Mouse (Mus musculus) forebrain, embryonic 15.5 days (tissue): ENCODE results near the gene Rnf141. TPM values are rescaled to one million over a fixed set of nuclear protein-coding genes. Genes with fewer than 3 reads are reported as not detected.

Experiments used
- ATAC-seq: fragments of 200-750 bp; cut with Nextera tagmentation; replicated peaks from 2 replicates; pipeline ENCODE4 v1.8.0; 2017; ENCODE audit warnings: mild to moderate bottlenecking, moderate TSS enrichment, moderate library complexity
- H3K27ac ChIP-seq: fragments of 300-500 bp; sonication (generic); replicated peaks from 2 replicates; pipeline ENCODE4 v1.5.1; 2015; ENCODE audit warnings: mild to moderate bottlenecking, inconsistent platforms
- H3K27me3 ChIP-seq: fragments of 300-500 bp; sonication (generic); 2 replicates; pipeline ENCODE4 v1.6.1; 2015; ENCODE audit warnings: inconsistent platforms
- H3K36me3 ChIP-seq: fragments of 300-500 bp; sonication (generic); 2 replicates; pipeline ENCODE4 v1.6.1; 2015; ENCODE audit warnings: mild to moderate bottlenecking, inconsistent platforms
- H3K4me1 ChIP-seq: fragments of 300-500 bp; sonication (generic); 2 replicates; pipeline ENCODE4 v1.6.1; 2015; ENCODE audit warnings: inconsistent platforms
- H3K4me2 ChIP-seq: fragments of 300-500 bp; sonication (generic); replicated peaks from 2 replicates; pipeline ENCODE4 v1.6.1; 2015; ENCODE audit warnings: mild to moderate bottlenecking, inconsistent platforms
- H3K4me3 ChIP-seq: fragments of 300-500 bp; sonication (generic); 2 replicates; pipeline ENCODE4 v1.5.1; 2015; ENCODE audit warnings: mild to moderate bottlenecking, inconsistent platforms
- H3K9ac ChIP-seq: fragments of 300-500 bp; sonication (generic); replicated peaks from 2 replicates; pipeline ENCODE4 v1.6.1; 2015; ENCODE audit warnings: mild to moderate bottlenecking, inconsistent platforms
- H3K9me3 ChIP-seq: fragments of 300-500 bp; sonication (generic); 2 replicates; pipeline ENCODE4 v1.6.1; 2016; ENCODE audit warnings: inconsistent platforms
- WGBS: fragments of 180-500 bp; shearing (Covaris S2); methylation state at CpG from one replicate; pipeline ENCODE4 v1.1.7; 2015; ENCODE audit warnings: mixed read lengths; 5-methylcytosine and 5-hydroxymethylcytosine counted together
- polyA plus RNA-seq: library from polyadenylated mRNA; unstranded; fragments of >200 nt; fragmentation: Nextera tagmentation; extraction: Ambion mirVana; gene quantifications from 2 replicates; pipeline ENCODE4 v1.2.1, GENCODE M21; 2015

Gene Rnf141
- polyA plus RNA-seq, 1 experiment from 2014 or later = 41.1 TPM

- Histone ChIP-seq H3K4me2 (no peak overlapping the region), H3K9me3 (no peaks in the 10 kb centered on the region), H3K36me3 (no peaks in the 10 kb centered on the region), H3K27ac (no peak overlapping the region; the same call in 1 of the 2 replicates), H3K4me3 (no peak overlapping the region), H3K27me3 (no peaks in the 10 kb centered on the region), H3K9ac (no peak overlapping the region), H3K4me1 (peaks cover 4% of the 10 kb centered on the region; the same call in 1 of the 2 replicates)
- ATAC-seq = no peak
- WGBS = 66% methylated on average over 3 of the region's 3 CpGs
These were observed 35.3 kb downstream of the Rnf141 start for GRCm38 (mm10) chr7:110808962-110809361.

GRCm38 (mm10) chr7:110807460-110808030 is 36.7 kb downstream of the Rnf141 start:
- no peak overlapping the region for H3K9ac ChIP-seq

GRCm38 (mm10) chr7:110804266-110804665 is 40.0 kb downstream of the Rnf141 start:
- Histone ChIP-seq H3K4me3 (no peak overlapping the region), H3K4me2 (no peak overlapping the region), H3K9me3 (no peaks in the 10 kb centered on the region), H3K27me3 (no peaks in the 10 kb centered on the region), H3K27ac (no peak overlapping the region), H3K36me3 (no peaks in the 10 kb centered on the region), H3K9ac (no peak overlapping the region), H3K4me1 (peaks cover 4% of the 10 kb centered on the region; the same call in 1 of the 2 replicates)
- 73% methylated on average over 3 of the region's 3 CpGs for WGBS
- 0 out of 2 replicates have a peak, but pooled peaks have one; percentile 11 for ATAC-seq

More at GRCm38 (mm10) chr7:110807460-110808030, 36.7 kb downstream of the Rnf141 start:
- Histone ChIP-seq H3K9me3 (no peaks in the 10 kb centered on the region), H3K4me1 (peaks cover 4% of the 10 kb centered on the region; the same call in 1 of the 2 replicates), H3K4me3 (no peak overlapping the region), H3K4me2 (no peak overlapping the region), H3K27ac (no peak overlapping the region), H3K27me3 (no peaks in the 10 kb centered on the region), H3K36me3 (no peaks in the 10 kb centered on the region)
- ATAC-seq = no peak
- WGBS = 91% methylated on average over 13 of the region's 13 CpGs

GRCm38 (mm10) chr7:110803131-110803530 is 41.1 kb downstream of the Rnf141 start:
- no peaks in the 10 kb centered on the region for H3K27me3 ChIP-seq
- H3K4me3 ChIP-seq = no peak overlapping the region
- no peaks in the 10 kb centered on the region for H3K9me3 ChIP-seq
- H3K27ac ChIP-seq = no peak overlapping the region
- 92% methylated on average over 10 of the region's 10 CpGs for WGBS
- no peak overlapping the region for H3K9ac ChIP-seq
- H3K4me1 ChIP-seq = peaks cover 4% of the 10 kb centered on the region; the same call in 1 of the 2 replicates
- no peak for ATAC-seq
- no peak overlapping the region for H3K4me2 ChIP-seq
- no peaks in the 10 kb centered on the region for H3K36me3 ChIP-seq

- no peak overlapping the region for H3K27ac ChIP-seq
- H3K9me3 ChIP-seq = no peaks in the 10 kb centered on the region
- peak; percentile 72 for ATAC-seq
- no peak overlapping the region for H3K4me3 ChIP-seq
- no peaks in the 10 kb centered on the region for H3K36me3 ChIP-seq
- WGBS = under 1% methylated on average over 4 of the region's 4 CpGs
- H3K27me3 ChIP-seq = no peaks in the 10 kb centered on the region
- peaks cover 4% of the 10 kb centered on the region; the same call in 1 of the 2 replicates for H3K4me1 ChIP-seq
- no peak overlapping the region for H3K9ac ChIP-seq
- no peak overlapping the region for H3K4me2 ChIP-seq
These were observed 43.2 kb downstream of the Rnf141 start for GRCm38 (mm10) chr7:110801028-110801427.

- ATAC-seq = no peak
- Histone ChIP-seq H3K9me3 (no peaks in the 10 kb centered on the region), H3K4me3 (no peak overlapping the region), H3K4me2 (no peak overlapping the region), H3K27me3 (no peaks in the 10 kb centered on the region), H3K9ac (no peak overlapping the region), H3K4me1 (no peaks in the 10 kb centered on the region), H3K36me3 (no peaks in the 10 kb centered on the region), H3K27ac (no peak overlapping the region)
- WGBS = 90% methylated on average over 11 of the region's 11 CpGs
These were observed 46.4 kb downstream of the Rnf141 start for GRCm38 (mm10) chr7:110797722-110798409.

- H3K4me1 ChIP-seq = no peaks in the 10 kb centered on the region
- no peaks in the 10 kb centered on the region for H3K27me3 ChIP-seq
- no peak overlapping the region for H3K9ac ChIP-seq
- ATAC-seq = no peak
- 77% methylated on average over 12 of the region's 12 CpGs for WGBS
- H3K27ac ChIP-seq = no peak overlapping the region
- no peak overlapping the region for H3K4me3 ChIP-seq
- H3K9me3 ChIP-seq = no peaks in the 10 kb centered on the region
- H3K36me3 ChIP-seq = no peaks in the 10 kb centered on the region
- H3K4me2 ChIP-seq = no peak overlapping the region
These were observed 47.7 kb downstream of the Rnf141 start for GRCm38 (mm10) chr7:110796367-110797051.

GRCm38 (mm10) chr7:110794722-110795121 is 49.5 kb downstream of the Rnf141 start:
- Histone ChIP-seq H3K27ac (no peak overlapping the region), H3K9me3 (no peaks in the 10 kb centered on the region), H3K27me3 (no peaks in the 10 kb centered on the region), H3K4me3 (no peak overlapping the region), H3K4me2 (no peak overlapping the region), H3K4me1 (no peaks in the 10 kb centered on the region), H3K36me3 (no peaks in the 10 kb centered on the region), H3K9ac (no peak overlapping the region)
- WGBS = 74% methylated on average over 4 of the region's 4 CpGs
- ATAC-seq = no peak

- no peak overlapping the region for H3K27ac ChIP-seq
- H3K4me1 ChIP-seq = no peaks in the 10 kb centered on the region
- H3K4me3 ChIP-seq = no peak overlapping the region
- H3K36me3 ChIP-seq = no peaks in the 10 kb centered on the region
- no peak overlapping the region for H3K9ac ChIP-seq
- WGBS = 78% methylated on average over 2 of the region's 2 CpGs
- H3K9me3 ChIP-seq = no peaks in the 10 kb centered on the region
- H3K4me2 ChIP-seq = no peak overlapping the region
- no peaks in the 10 kb centered on the region for H3K27me3 ChIP-seq
- no peak for ATAC-seq
These were observed 51.4 kb downstream of the Rnf141 start for GRCm38 (mm10) chr7:110792834-110793233.

- Histone ChIP-seq H3K4me2 (no peak overlapping the region), H3K9me3 (no peaks in the 10 kb centered on the region), H3K4me3 (no peak overlapping the region), H3K9ac (no peak overlapping the region), H3K27ac (no peak overlapping the region), H3K36me3 (no peaks in the 10 kb centered on the region), H3K4me1 (no peaks in the 10 kb centered on the region), H3K27me3 (no peaks in the 10 kb centered on the region)
- 81% methylated on average over 5 of the region's 5 CpGs for WGBS
- ATAC-seq = no peak
These were observed 52.1 kb downstream of the Rnf141 start for GRCm38 (mm10) chr7:110792201-110792600.

GRCm38 (mm10) chr7:110790878-110791277 is 53.4 kb downstream of the Rnf141 start:
- Histone ChIP-seq H3K9me3 (no peaks in the 10 kb centered on the region), H3K4me3 (no peak overlapping the region), H3K9ac (no peak overlapping the region), H3K27me3 (no peaks in the 10 kb centered on the region), H3K4me1 (no peaks in the 10 kb centered on the region), H3K27ac (no peak overlapping the region), H3K4me2 (no peak overlapping the region), H3K36me3 (no peaks in the 10 kb centered on the region)
- no peak for ATAC-seq
- 91% methylated on average over 8 of the region's 8 CpGs for WGBS

GRCm38 (mm10) chr7:110787310-110787709 is 56.9 kb downstream of the Rnf141 start:
- no peak for ATAC-seq
- WGBS = 62% methylated on average over 6 of the region's 6 CpGs

More at GRCm38 (mm10) chr7:110787310-110787709, 56.9 kb downstream of the Rnf141 start:
- Histone ChIP-seq H3K27me3 (no peaks in the 10 kb centered on the region), H3K4me2 (no peak overlapping the region), H3K4me1 (0 out of 2 replicates have a peak, but pooled peaks cover 3% of the 10 kb centered on the region), H3K27ac (no peak overlapping the region), H3K4me3 (no peak overlapping the region), H3K9ac (no peak overlapping the region), H3K36me3 (no peaks in the 10 kb centered on the region), H3K9me3 (no peaks in the 10 kb centered on the region)
